Mouse (Mus musculus) olfactory bulb, adult 2 months (tissue): ENCODE measurements around the gene Sun1.

Source experiments
- CTCF ChIP-seq: fragments of 200-500 bp; IDR thresholded peaks from 2 replicates; pipeline ENCODE4 v1.5.1; 2012; ENCODE audit warnings: low read depth, mild to moderate bottlenecking, low read length, moderate library complexity; ENCODE audit not compliant: insufficient read depth
- POLR2A ChIP-seq: fragments of 200-500 bp; IDR thresholded peaks from 2 replicates; pipeline ENCODE4 v1.6.1; 2012; ENCODE audit warnings: mild to moderate bottlenecking, low read depth, low read length, moderate library complexity; ENCODE audit not compliant: insufficient read depth

DNA sequence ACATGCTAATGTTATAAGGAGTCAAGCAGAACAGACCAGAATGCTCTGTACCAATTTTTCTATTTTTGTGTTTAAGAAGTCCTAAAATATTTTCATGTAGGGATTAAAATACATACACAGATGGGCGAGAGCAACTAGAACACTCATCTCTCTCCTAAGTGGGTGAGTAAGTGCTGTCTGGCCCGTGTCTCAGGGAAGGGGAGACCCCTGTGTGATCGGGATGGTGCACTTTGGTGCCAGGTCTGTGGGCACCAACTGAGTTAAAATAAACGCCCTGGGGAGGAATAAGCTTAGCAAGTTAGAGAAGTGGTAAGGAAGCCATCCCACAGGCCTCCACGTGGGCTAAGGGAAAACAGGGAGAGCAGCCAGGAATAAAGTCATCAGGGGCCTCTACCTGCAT lies 9.5 kb upstream of the Sun1 start:
- TF ChIP-seq CTCF (no peak), POLR2A (no peak)
